Mouse (Mus musculus): ENCODE results near the gene Id3. TPM values are rescaled to one million over a fixed set of nuclear protein-coding genes. Genes with fewer than 3 reads are reported as not detected.

Id3 gene
- total and polyA plus RNA-seq, 2 experiments from 2014 or later = 253 to 344 TPM

- TF ChIP-seq CTCF (IDR thresholded peaks at IDR 0.05; ENCODE audit: low read depth) = no peak
- H3K27me3 ChIP-seq (ENCODE audit: insufficient read depth, low read length) = no peaks in the 10 kb centered on the region
- no peak overlapping the region for H3K9ac ChIP-seq (replicated peaks; ENCODE audit: low read length)
- WGBS = 58% methylated on average over 13 of the region's 13 CpGs
- no peak for DNase-seq (ENCODE audit: low spot score)
- H3K27ac ChIP-seq = no peak overlapping the region
- no peaks in the 10 kb centered on the region for H3K9me3 ChIP-seq (ENCODE audit: low read length)
- ATAC-seq = 0 out of 2 replicates have a peak, but pooled peaks have one; percentile 35
- no peaks in the 10 kb centered on the region for H3K36me3 ChIP-seq (ENCODE audit: insufficient read depth, low read length)
- no peak overlapping the region for H3K4me3 ChIP-seq (ENCODE audit: low read length)
- no peak overlapping the region for H3K4me2 ChIP-seq (ENCODE audit: low read depth, low read length)
- H3K4me1 ChIP-seq (ENCODE audit: insufficient read depth, low read length) = no peaks in the 10 kb centered on the region
These were observed 26.3 kb upstream of the Id3 start for GRCm38 (mm10) chr4:136117022-136117421.

- 39% methylated on average over 16 of the region's 16 CpGs for WGBS
- Histone ChIP-seq H3K4me3 (ENCODE audit: low read length) (no peak overlapping the region), H3K36me3 (ENCODE audit: insufficient read depth, low read length) (no peaks in the 10 kb centered on the region), H3K27me3 (ENCODE audit: insufficient read depth, low read length) (no peaks in the 10 kb centered on the region), H3K4me2 (ENCODE audit: low read depth, low read length) (no peak overlapping the region), H3K9ac (replicated peaks; ENCODE audit: low read length) (no peak overlapping the region), H3K4me1 (ENCODE audit: insufficient read depth, low read length) (no peaks in the 10 kb centered on the region), H3K27ac (no peak overlapping the region), H3K9me3 (ENCODE audit: low read length) (no peaks in the 10 kb centered on the region)
- ATAC-seq (no peak), DNase-seq (ENCODE audit: low spot score) (no peak)
- no peak for TF ChIP-seq CTCF (IDR thresholded peaks at IDR 0.05; ENCODE audit: low read depth)
These were observed 23.3 kb upstream of the Id3 start for GRCm38 (mm10) chr4:136120041-136120440.

- WGBS = 95% methylated on average over 3 of the region's 3 CpGs
These were observed 22.1 kb upstream of the Id3 start for GRCm38 (mm10) chr4:136121158-136121557.

GRCm38 (mm10) chr4:136121844-136122468 lies 21.3 kb upstream of the Id3 start:
- Histone ChIP-seq H3K9ac (replicated peaks; ENCODE audit: low read length) (no peak overlapping the region), H3K27ac (no peak overlapping the region), H3K4me2 (ENCODE audit: low read depth, low read length) (no peak overlapping the region), H3K9me3 (ENCODE audit: low read length) (no peaks in the 10 kb centered on the region), H3K4me1 (ENCODE audit: insufficient read depth, low read length) (no peaks in the 10 kb centered on the region), H3K36me3 (ENCODE audit: insufficient read depth, low read length) (no peaks in the 10 kb centered on the region), H3K27me3 (ENCODE audit: insufficient read depth, low read length) (no peaks in the 10 kb centered on the region), H3K4me3 (ENCODE audit: low read length) (no peak overlapping the region)
- no peak for ATAC-seq
- WGBS = 83% methylated on average over 7 of the region's 7 CpGs
- TF ChIP-seq CTCF (IDR thresholded peaks at IDR 0.05; ENCODE audit: low read depth) = no peak
- no peak for DNase-seq (ENCODE audit: low spot score)

More at GRCm38 (mm10) chr4:136121158-136121557, 22.1 kb upstream of the Id3 start:
- Histone ChIP-seq H3K36me3 (ENCODE audit: insufficient read depth, low read length) (no peaks in the 10 kb centered on the region), H3K27me3 (ENCODE audit: insufficient read depth, low read length) (no peaks in the 10 kb centered on the region), H3K27ac (no peak overlapping the region), H3K4me3 (ENCODE audit: low read length) (no peak overlapping the region), H3K9me3 (ENCODE audit: low read length) (no peaks in the 10 kb centered on the region), H3K4me1 (ENCODE audit: insufficient read depth, low read length) (no peaks in the 10 kb centered on the region), H3K9ac (replicated peaks; ENCODE audit: low read length) (no peak overlapping the region), H3K4me2 (ENCODE audit: low read depth, low read length) (no peak overlapping the region)
- TF ChIP-seq CTCF (IDR thresholded peaks at IDR 0.05; ENCODE audit: low read depth) = no peak
- ATAC-seq (no peak), DNase-seq (ENCODE audit: low spot score) (no peak)

GRCm38 (mm10) chr4:136123111-136123791 lies 20.0 kb upstream of the Id3 start:
- ATAC-seq = no peak

GRCm38 (mm10) chr4:136123792-136124161 lies 19.5 kb upstream of the Id3 start:
- Histone ChIP-seq H3K9me3 (ENCODE audit: low read length) (no peaks in the 10 kb centered on the region), H3K4me1 (ENCODE audit: insufficient read depth, low read length) (no peaks in the 10 kb centered on the region), H3K4me3 (ENCODE audit: low read length) (no peak overlapping the region), H3K36me3 (ENCODE audit: insufficient read depth, low read length) (no peaks in the 10 kb centered on the region), H3K27ac (no peak overlapping the region), H3K9ac (replicated peaks; ENCODE audit: low read length) (no peak overlapping the region), H3K4me2 (ENCODE audit: low read depth, low read length) (no peak overlapping the region), H3K27me3 (ENCODE audit: insufficient read depth, low read length) (no peaks in the 10 kb centered on the region)
- TF ChIP-seq CTCF (IDR thresholded peaks at IDR 0.05; ENCODE audit: low read depth) = no peak
- DNase-seq (ENCODE audit: low spot score) (no peak), ATAC-seq (no peak)
- WGBS = 93% methylated on average over 3 of the region's 3 CpGs

More at GRCm38 (mm10) chr4:136123111-136123791, 20.0 kb upstream of the Id3 start:
- no peaks in the 10 kb centered on the region for H3K9me3 ChIP-seq (ENCODE audit: low read length)
- H3K36me3 ChIP-seq (ENCODE audit: insufficient read depth, low read length) = no peaks in the 10 kb centered on the region
- no peak overlapping the region for H3K27ac ChIP-seq
- no peak for DNase-seq (ENCODE audit: low spot score)
- WGBS = 76% methylated on average over 8 of the region's 8 CpGs
- no peaks in the 10 kb centered on the region for H3K27me3 ChIP-seq (ENCODE audit: insufficient read depth, low read length)
- H3K9ac ChIP-seq (replicated peaks; ENCODE audit: low read length) = no peak overlapping the region
- no peak overlapping the region for H3K4me2 ChIP-seq (ENCODE audit: low read depth, low read length)
- TF ChIP-seq CTCF (IDR thresholded peaks at IDR 0.05; ENCODE audit: low read depth) = no peak
- no peaks in the 10 kb centered on the region for H3K4me1 ChIP-seq (ENCODE audit: insufficient read depth, low read length)
- H3K4me3 ChIP-seq (ENCODE audit: low read length) = no peak overlapping the region

- H3K4me3 ChIP-seq (ENCODE audit: low read length) = no peak overlapping the region
- no peak for TF ChIP-seq CTCF (IDR thresholded peaks at IDR 0.05; ENCODE audit: low read depth)
- no peak overlapping the region for H3K4me2 ChIP-seq (ENCODE audit: low read depth, low read length)
- 91% methylated on average over 4 of the region's 4 CpGs for WGBS
- H3K4me1 ChIP-seq (ENCODE audit: insufficient read depth, low read length) = no peaks in the 10 kb centered on the region
- H3K27me3 ChIP-seq (ENCODE audit: insufficient read depth, low read length) = no peaks in the 10 kb centered on the region
- no peak overlapping the region for H3K27ac ChIP-seq
- no peaks in the 10 kb centered on the region for H3K9me3 ChIP-seq (ENCODE audit: low read length)
- no peak for DNase-seq (ENCODE audit: low spot score)
- ATAC-seq = no peak
- H3K36me3 ChIP-seq (ENCODE audit: insufficient read depth, low read length) = no peaks in the 10 kb centered on the region
- no peak overlapping the region for H3K9ac ChIP-seq (replicated peaks; ENCODE audit: low read length)
These were observed 18.7 kb upstream of the Id3 start for GRCm38 (mm10) chr4:136124581-136124980.
